Mouse (Mus musculus) MEL (cell line): ENCODE data around the gene Adprhl1. TPM values are rescaled to one million over a fixed set of nuclear protein-coding genes. Genes with fewer than 3 reads are reported as not detected.

ENCODE experiments used
- DNase-seq: peaks from one replicate; pipeline ENCODE4 v3.0.0; 2011; ENCODE audit warnings: low read depth, low spot score
- H3K27ac ChIP-seq: 2 replicates; pipeline ENCODE4 v1.5.1; 2012; ENCODE audit warnings: low read depth, mild to moderate bottlenecking, control low read depth, low read length, moderate library complexity; ENCODE audit not compliant: control insufficient read depth
- H3K27me3 ChIP-seq, 2 experiments: fragments of 150-350 bp in 1 of 2; sonication (generic) in 1 of 2; 2 replicates each; pipeline ENCODE4 v1.6.1; 2012; ENCODE audit warnings: low read length in 2 of 2, mild to moderate bottlenecking in 2 of 2, improper control_type of control experiment in 1 of 2, moderate library complexity in 1 of 2; ENCODE audit not compliant: insufficient read depth in 2 of 2, control insufficient read depth in 1 of 2
- H3K36me3 ChIP-seq, 2 experiments: 2 replicates each; pipeline ENCODE4 v1.6.1; 2012 to 2014; ENCODE audit warnings: low read length in 2 of 2, improper control_type of control experiment in 1 of 2, inconsistent platforms in 1 of 2, mild to moderate bottlenecking in 1 of 2; ENCODE audit not compliant: insufficient read depth in 2 of 2, control insufficient read depth in 1 of 2
- H3K4me1 ChIP-seq, 2 experiments: fragments of 150-350 bp in 1 of 2; sonication (generic) in 1 of 2; 2 replicates each; pipeline ENCODE4 v1.6.1; 2012; ENCODE audit warnings: low read length in 2 of 2, improper control_type of control experiment in 1 of 2, mild to moderate bottlenecking in 1 of 2; ENCODE audit not compliant: insufficient read depth in 2 of 2, control insufficient read depth in 1 of 2
- H3K4me3 ChIP-seq, 2 experiments: fragments of 150-350 bp in 1 of 2; sonication (generic) in 1 of 2; 2 replicates each; pipeline ENCODE4 v1.5.1; 2012; ENCODE audit warnings: low read depth in 2 of 2, low read length in 2 of 2, mild to moderate bottlenecking in 2 of 2, moderate library complexity in 2 of 2, control low read depth in 1 of 2, improper control_type of control experiment in 1 of 2; ENCODE audit not compliant: control insufficient read depth in 1 of 2, insufficient read depth in 1 of 2
- H3K79me2 ChIP-seq: 2 replicates; pipeline ENCODE4 v1.6.1; 2012; ENCODE audit warnings: mild to moderate bottlenecking, low read length, moderate library complexity; ENCODE audit not compliant: control insufficient read depth, poor library complexity, insufficient read depth
- H3K9ac ChIP-seq: 2 replicates; pipeline ENCODE4 v1.6.1; 2012; ENCODE audit warnings: low read depth, mild to moderate bottlenecking, control low read depth, low read length, moderate library complexity; ENCODE audit not compliant: control insufficient read depth, poor library complexity, severe bottlenecking
- H3K9me3 ChIP-seq: fragments of 150-350 bp; sonication (generic); replicated peaks from 2 replicates; pipeline ENCODE4 v1.6.1; 2012; ENCODE audit warnings: mild to moderate bottlenecking, low read length, improper control_type of control experiment, moderate library complexity; ENCODE audit not compliant: insufficient read depth
- CHD2 ChIP-seq: IDR thresholded peaks from 2 replicates; pipeline ENCODE4 v1.6.1; 2011; ENCODE audit warnings: low read length, improper control_type of control experiment
- CTCF ChIP-seq, 3 experiments: IDR thresholded peaks in 2 of 3; conservative IDR thresholded peaks in 1 of 3; 2 replicates each; pipeline ENCODE4 v1.5.1; 2011 to 2012; ENCODE audit warnings: low read length in 3 of 3, low read depth in 2 of 3, mild to moderate bottlenecking in 2 of 3, improper control_type of control experiment in 1 of 3, inconsistent platforms in 1 of 3, mixed read lengths in 1 of 3, moderate library complexity in 1 of 3; ENCODE audit not compliant: control insufficient read depth in 1 of 3, insufficient read depth in 1 of 3, poor library complexity in 1 of 3, severe bottlenecking in 1 of 3
- EP300 ChIP-seq, 2 experiments: IDR thresholded peaks; 2 replicates each; pipeline ENCODE4 v1.6.1; 2011; ENCODE audit warnings: improper control_type of control experiment in 2 of 2, low read length in 2 of 2, low read depth in 1 of 2, mild to moderate bottlenecking in 1 of 2
- ETS1 ChIP-seq: IDR thresholded peaks from 2 replicates; pipeline ENCODE4 v1.6.1; 2012; ENCODE audit warnings: low read depth, mild to moderate bottlenecking, inconsistent platforms, low read length, improper control_type of control experiment, moderate library complexity
- GABPA ChIP-seq: IDR thresholded peaks from 2 replicates; pipeline ENCODE4 v1.6.1; 2012; ENCODE audit warnings: low read depth, mild to moderate bottlenecking, inconsistent platforms, low read length, improper control_type of control experiment, moderate library complexity
- HCFC1 ChIP-seq: IDR thresholded peaks from 2 replicates; pipeline ENCODE4 v1.6.1; 2012; ENCODE audit warnings: low read depth, mild to moderate bottlenecking, inconsistent platforms, low read length, improper control_type of control experiment, moderate library complexity
- MAFK ChIP-seq: IDR thresholded peaks from 2 replicates; pipeline ENCODE4 v1.6.1; 2011; ENCODE audit warnings: low read depth, mild to moderate bottlenecking, low read length, improper control_type of control experiment, borderline replicate concordance
- MAX ChIP-seq: IDR thresholded peaks from 2 replicates; pipeline ENCODE4 v1.6.1; 2011; ENCODE audit warnings: low read length, improper control_type of control experiment
- MAZ ChIP-seq: IDR thresholded peaks from 2 replicates; pipeline ENCODE4 v1.6.1; 2012; ENCODE audit warnings: low read depth, mild to moderate bottlenecking, inconsistent platforms, low read length, improper control_type of control experiment
- MXI1 ChIP-seq: IDR thresholded peaks from 2 replicates; pipeline ENCODE4 v1.6.1; 2011; ENCODE audit warnings: mild to moderate bottlenecking, low read depth, low read length, improper control_type of control experiment
- MYB ChIP-seq: IDR thresholded peaks from 2 replicates; pipeline ENCODE4 v1.6.1; 2011; ENCODE audit warnings: mild to moderate bottlenecking, low read depth, low read length, improper control_type of control experiment
- POLR2A ChIP-seq, 2 experiments: IDR thresholded peaks; 2 replicates each; pipeline ENCODE4 v1.6.1; 2011 to 2012; ENCODE audit warnings: low read length in 2 of 2, mild to moderate bottlenecking in 2 of 2, control low read depth in 1 of 2, improper control_type of control experiment in 1 of 2, low read depth in 1 of 2, moderate library complexity in 1 of 2; ENCODE audit not compliant: control insufficient read depth in 1 of 2, insufficient read depth in 1 of 2, poor library complexity in 1 of 2
- POLR2AphosphoS5 ChIP-seq: IDR thresholded peaks from 2 replicates; pipeline ENCODE4 v1.6.1; 2012; ENCODE audit warnings: low read depth, borderline replicate concordance, mild to moderate bottlenecking, inconsistent platforms, low read length, moderate library complexity, mixed read lengths
- RAD21 ChIP-seq: IDR thresholded peaks from 2 replicates; pipeline ENCODE4 v1.6.1; 2011; ENCODE audit warnings: mild to moderate bottlenecking, low read depth, low read length, improper control_type of control experiment
- RCOR1 ChIP-seq: IDR thresholded peaks from 2 replicates; pipeline ENCODE4 v1.6.1; 2012; ENCODE audit warnings: low read depth, mild to moderate bottlenecking, inconsistent platforms, low read length, improper control_type of control experiment
- SIN3A ChIP-seq: IDR thresholded peaks from 2 replicates; pipeline ENCODE4 v1.6.1; 2012; ENCODE audit warnings: low read length, improper control_type of control experiment, inconsistent platforms
- SMC3 ChIP-seq: IDR thresholded peaks from 2 replicates; pipeline ENCODE4 v1.6.1; 2011; ENCODE audit warnings: low read depth, low read length, improper control_type of control experiment
- TAL1 ChIP-seq: IDR thresholded peaks from 2 replicates; pipeline ENCODE4 v1.6.1; 2012; ENCODE audit warnings: mild to moderate bottlenecking, inconsistent platforms, low read length, moderate library complexity, mixed read lengths
- TBP ChIP-seq: IDR thresholded peaks from 2 replicates; pipeline ENCODE4 v1.8.0; 2011; ENCODE audit warnings: low read depth, low read length, improper control_type of control experiment
- UBTF ChIP-seq: IDR thresholded peaks from 2 replicates; pipeline ENCODE4 v1.6.1; 2012; ENCODE audit warnings: low read depth, mild to moderate bottlenecking, inconsistent platforms, low read length, improper control_type of control experiment, moderate library complexity, borderline replicate concordance; ENCODE audit not compliant: insufficient read depth
- polyA plus RNA-seq, 2 experiments: library from polyadenylated mRNA; stranded (reverse) in 1 of 2; unstranded in 1 of 2; fragments of >175 nt in 1 of 2; fragments of >200 nt in 1 of 2; gene quantifications; 2 replicates each; pipeline versions ENCODE4 v1.2.1 to v1.2.4; 2012; ENCODE audit warnings: low replicate concordance in 2 of 2, low read depth in 1 of 2; ENCODE audit not compliant: insufficient read length in 2 of 2, insufficient read depth in 1 of 2, missing spikeins in 1 of 2
- total RNA-seq: library from RNA; depleted of rRNA; stranded (reverse); fragments of 300-350 nt; gene quantifications from 2 replicates; pipeline ENCODE4 v1.2.3, GENCODE M21; 2012

Gene Adprhl1
- total and polyA plus RNA-seq, 3 experiments: not detected

GRCm38 (mm10) chr8:13202806-13203205 is 51.2 kb downstream of the Adprhl1 start (continued):
- peak; percentile 96 for TF ChIP-seq RCOR1
- TF ChIP-seq MAZ: peak; percentile 67; the same call in 1 of the 2 replicates

DNA sequence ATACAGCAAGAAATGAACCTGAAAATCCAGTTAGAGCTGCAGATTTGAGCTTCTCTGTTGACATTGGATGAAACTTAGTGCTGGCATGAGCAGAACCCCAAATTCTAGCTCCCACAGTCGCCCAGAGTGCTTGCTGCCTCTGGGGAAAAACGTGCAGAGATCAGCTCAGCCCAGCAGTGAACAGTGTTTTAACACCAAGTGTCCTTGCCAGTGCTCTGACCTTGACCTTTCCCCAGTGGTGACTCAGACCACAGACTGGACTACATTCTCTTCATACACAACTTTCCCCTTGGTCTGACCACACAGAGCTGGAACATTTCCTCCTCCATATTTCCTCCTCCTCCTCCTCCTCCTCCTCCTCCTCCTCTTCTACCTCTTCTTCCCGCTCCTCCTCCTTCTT is 51.9 kb downstream of the Adprhl1 start:
- H3K27me3 ChIP-seq: no peaks in the 10 kb centered on the region

GRCm38 (mm10) chr8:13201013-13201334 is 53.0 kb downstream of the Adprhl1 start:
- peak overlapping the region; percentile 18; the same call in 1 of the 2 replicates for H3K27ac ChIP-seq
- H3K79me2 ChIP-seq: peaks cover 1% of the 10 kb centered on the region; the same call in 1 of the 2 replicates
- peak overlapping the region; percentile 70 to 96 for H3K4me3 ChIP-seq
- TF ChIP-seq MXI1 (peak; percentile 8; the same call in 1 of the 2 replicates), ETS1 (0 out of 2 replicates have a peak, but pooled peaks have one; percentile 8), UBTF (peak; percentile 77; the same call in 1 of the 2 replicates), CHD2 (no peak), MAX (peak; percentile 29; the same call in 1 of the 2 replicates)
- H3K9ac ChIP-seq: peak overlapping the region; percentile 71
- H3K4me1 ChIP-seq: peaks cover 7 to 32% of the 10 kb centered on the region in 2 experiments
- DNase-seq: peak; percentile 77
- H3K9me3 ChIP-seq: no peaks in the 10 kb centered on the region
- no peaks in the 10 kb centered on the region for H3K27me3 ChIP-seq
- peaks cover 0 to 24% of the 10 kb centered on the region in 2 experiments; a peak in 2 of 4 replicates for H3K36me3 ChIP-seq

More for the DNA sequence above, 51.9 kb downstream of the Adprhl1 start:
- Histone ChIP-seq H3K4me3 (peak overlapping the region; percentile 23 to 96), H3K9me3 (no peaks in the 10 kb centered on the region), H3K4me1 (peaks cover 11 to 38% of the 10 kb centered on the region in 2 experiments), H3K79me2 (peaks cover 1% of the 10 kb centered on the region; the same call in 1 of the 2 replicates), H3K9ac (peak overlapping the region; percentile 44), H3K36me3 (peaks cover 0 to 29% of the 10 kb centered on the region in 2 experiments; a peak in 2 of 4 replicates), H3K27ac (peak overlapping the region; percentile 86)
- TF ChIP-seq EP300 (IDR thresholded peaks at IDR 0.05; ENCODE audit: low read depth in 1 of 2, low read length in 2 of 2) (peak in 1 of 2 experiments; percentile 25; a peak in 1 of 4 replicates), CHD2 (no peak), MXI1 (0 out of 2 replicates have a peak, but pooled peaks have one; percentile 33), ETS1 (0 out of 2 replicates have a peak, but pooled peaks have one; percentile 18), TAL1 (no peak)
- peak; percentile 43 for DNase-seq

GRCm38 (mm10) chr8:13200301-13201012 is 53.5 kb downstream of the Adprhl1 start, which contains the start of gene Grtp1:
Gene Grtp1, minus strand, starts transcription at chr8:13200620.
- Histone ChIP-seq H3K4me3 (peak within 1 kb of the TSS; percentile 72 to 96), H3K36me3 (peaks cover 0 to 24% of the 10 kb centered on the region in 2 experiments; a peak in 2 of 4 replicates), H3K9ac (peak within 1 kb of the TSS; percentile 77), H3K4me1 (peaks cover 7 to 32% of the 10 kb centered on the region in 2 experiments), H3K9me3 (no peaks in the 10 kb centered on the region), H3K27me3 (no peaks in the 10 kb centered on the region), H3K27ac (peak within 1 kb of the TSS; percentile 18; the same call in 1 of the 2 replicates), H3K79me2 (peaks cover 1% of the 10 kb centered on the region; the same call in 1 of the 2 replicates)
- DNase-seq: peak; percentile 62
- TF ChIP-seq TBP: no peak
- no peak for TF ChIP-seq CHD2
- TF ChIP-seq UBTF: no peak
- TF ChIP-seq HCFC1: 0 out of 2 replicates have a peak, but pooled peaks have one; percentile 22
- peak; percentile 50; the same call in 1 of the 2 replicates for TF ChIP-seq SIN3A
- TF ChIP-seq CTCF (IDR thresholded peaks at IDR 0.05 in 2 of 3, conservative IDR thresholded peaks at IDR 0.05 in 1 of 3; ENCODE audit: control insufficient read depth in 1 of 3, insufficient read depth in 1 of 3, low read depth in 2 of 3, low read length in 3 of 3, poor library complexity in 1 of 3, severe bottlenecking in 1 of 3): no peak
- no peak for TF ChIP-seq SMC3
- TF ChIP-seq GABPA: no peak
- TF ChIP-seq MAX: no peak
- TF ChIP-seq RCOR1: 0 out of 2 replicates have a peak, but pooled peaks have one; percentile 5
- TF ChIP-seq MAZ: no peak
- no peak for TF ChIP-seq MYB
- no peak for TF ChIP-seq RAD21
- TF ChIP-seq MAFK: no peak
- no peak for TF ChIP-seq EP300 (IDR thresholded peaks at IDR 0.05; ENCODE audit: low read depth in 1 of 2, low read length in 2 of 2)
- TF ChIP-seq POLR2A (IDR thresholded peaks at IDR 0.05; ENCODE audit: control insufficient read depth in 1 of 2, insufficient read depth in 1 of 2, low read depth in 1 of 2, low read length in 2 of 2, poor library complexity in 1 of 2): peak; percentile 56 to 87; a peak in 3 of 4 replicates
- no peak for TF ChIP-seq POLR2AphosphoS5
